Mouse (Mus musculus) frontal cortex, postnatal 14 days (tissue): ENCODE results near the gene Snn.

Experiments
- DNase-seq, 2 experiments: peaks; one replicate each; pipeline ENCODE4 v3.0.0; 2022; ENCODE audit warnings: low spot score in 2 of 2

The Snn gene

GRCm38 (mm10) chr16:11047130-11047529 lies 13.6 kb upstream of the Snn start:
- DNase-seq, result no peak

DNA sequence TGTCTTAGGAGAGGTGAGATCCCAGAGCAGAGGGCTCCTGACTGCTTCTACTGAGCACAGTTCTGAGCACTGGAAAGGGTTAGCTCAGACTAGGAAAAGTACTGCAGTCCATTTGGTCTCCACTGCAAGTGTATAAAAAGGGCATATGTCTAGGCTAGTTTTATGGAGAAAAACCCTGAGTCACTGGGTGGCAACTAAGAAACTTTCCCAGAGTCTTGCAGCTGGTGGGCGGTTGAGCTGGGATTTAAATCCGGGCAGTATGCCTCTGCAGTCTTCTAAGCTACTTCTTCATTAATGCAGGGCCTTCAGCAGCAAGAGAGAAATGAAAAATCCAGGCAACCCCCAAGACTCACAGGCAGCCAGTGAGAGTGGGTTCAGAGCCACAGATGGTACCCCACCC lies 10.5 kb upstream of the Snn start:
- no peak for DNase-seq

DNA sequence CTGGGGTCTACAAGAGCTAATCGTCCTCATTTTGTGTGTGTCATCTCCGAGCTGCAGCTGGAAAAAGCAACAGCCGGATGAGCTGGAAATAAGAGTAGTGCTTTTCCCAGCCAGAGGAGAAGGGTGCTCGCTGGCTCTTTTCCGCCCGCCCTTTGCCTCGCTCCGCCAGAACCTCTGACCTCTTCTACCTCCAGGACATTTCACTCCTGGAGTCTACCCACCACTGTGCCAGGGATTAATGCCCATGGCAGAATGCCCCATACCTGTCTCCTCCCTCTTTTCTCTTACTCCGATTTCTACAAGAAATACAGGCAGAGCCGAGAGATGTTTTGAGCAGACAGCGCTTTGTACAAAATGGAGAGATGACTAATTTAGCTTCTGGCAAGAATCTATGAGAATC lies 9.6 kb upstream of the Snn start:
- DNase-seq, result no peak

DNA sequence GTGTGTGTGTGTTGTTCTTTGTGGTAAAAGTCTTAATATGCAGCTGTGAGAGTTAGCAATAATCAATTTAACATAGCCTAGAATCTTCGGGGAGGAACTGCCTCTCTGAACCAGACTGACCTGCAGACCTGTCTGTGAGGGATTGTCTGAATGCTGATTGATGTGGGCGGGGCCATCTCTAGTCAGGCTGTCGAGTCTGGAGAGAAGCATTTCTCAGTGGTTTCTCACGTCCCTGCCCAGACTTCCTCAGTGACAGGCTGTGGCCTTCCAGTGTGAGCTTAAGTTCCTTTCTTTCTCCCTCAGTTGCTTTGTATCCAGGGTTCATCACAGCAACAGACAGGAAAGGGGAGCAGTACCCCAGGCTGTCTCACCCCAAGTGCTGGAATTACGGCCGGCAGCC lies 6.3 kb upstream of the Snn start:
- no peak for DNase-seq

- DNase-seq, result no peak
Measured at GRCm38 (mm10) chr16:11054871-11055270, 5.9 kb upstream of the Snn start.

- DNase-seq, result no peak
Measured at GRCm38 (mm10) chr16:11055916-11056315, 4.8 kb upstream of the Snn start.

DNA sequence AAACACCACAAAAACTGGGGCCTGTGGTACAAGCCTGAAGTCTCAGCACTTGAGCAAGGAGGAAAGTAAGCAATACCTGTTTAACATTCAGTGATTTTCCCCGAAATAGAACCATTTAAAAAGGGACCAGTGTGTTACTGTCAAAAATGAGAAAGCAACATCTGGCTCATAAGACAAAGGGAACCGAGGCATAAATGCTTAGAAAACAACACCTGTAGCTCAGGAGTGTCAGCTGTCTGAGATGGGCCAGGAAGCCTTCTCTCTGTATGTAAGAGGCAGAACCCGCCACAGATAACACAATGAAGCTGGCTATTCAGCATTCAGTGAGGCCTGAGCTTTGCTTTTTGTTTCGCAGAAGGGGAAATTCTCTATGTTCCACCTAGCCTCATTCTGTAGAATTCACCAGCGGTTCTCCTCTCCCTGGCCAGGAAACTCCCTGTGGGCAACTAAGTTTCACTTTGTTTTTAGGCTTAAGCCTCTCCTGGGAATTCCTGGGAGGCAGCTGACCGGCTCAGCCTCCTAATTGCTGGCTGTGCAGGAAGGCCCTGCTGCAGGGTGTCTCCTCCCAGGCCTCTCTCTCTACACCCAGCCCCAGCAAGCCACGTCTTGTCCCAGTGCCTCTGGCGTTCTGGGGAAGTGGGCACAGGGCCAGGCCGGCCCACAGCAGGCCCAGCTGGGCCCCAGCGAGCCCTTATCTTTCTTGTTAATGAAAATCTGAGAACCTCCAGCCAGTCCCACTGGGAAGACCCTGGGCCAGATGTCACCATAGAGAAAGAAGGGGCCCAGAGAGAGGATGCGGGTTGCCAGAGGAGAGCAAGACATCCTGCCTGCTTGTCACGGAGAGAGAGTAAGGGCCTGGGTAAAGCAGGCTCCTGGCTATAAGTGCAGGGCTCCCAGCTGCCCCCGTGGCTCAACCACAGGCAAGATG lies 2.3 kb downstream of the Snn start:
- DNase-seq, result no peak

DNA sequence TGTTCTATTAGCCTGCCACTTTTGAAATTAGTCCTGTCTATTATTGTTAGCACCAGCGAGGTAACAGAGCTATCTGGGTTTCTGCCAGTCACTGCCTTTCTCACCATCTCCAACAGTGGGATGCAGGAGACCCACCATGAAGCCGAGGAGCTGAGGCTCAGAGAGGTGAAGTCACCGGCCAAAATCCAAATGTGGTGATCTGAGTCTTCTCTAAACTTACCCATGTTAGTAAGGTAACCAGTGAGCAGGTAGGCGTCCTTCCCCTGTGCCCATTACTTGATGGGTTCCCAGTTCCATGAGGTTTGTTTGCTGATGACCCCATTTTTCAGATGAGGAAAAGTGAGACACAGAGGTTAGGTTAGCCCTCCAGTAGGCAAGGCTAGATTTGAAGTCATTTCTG lies 3.6 kb downstream of the Snn start:
- DNase-seq, result no peak

DNA sequence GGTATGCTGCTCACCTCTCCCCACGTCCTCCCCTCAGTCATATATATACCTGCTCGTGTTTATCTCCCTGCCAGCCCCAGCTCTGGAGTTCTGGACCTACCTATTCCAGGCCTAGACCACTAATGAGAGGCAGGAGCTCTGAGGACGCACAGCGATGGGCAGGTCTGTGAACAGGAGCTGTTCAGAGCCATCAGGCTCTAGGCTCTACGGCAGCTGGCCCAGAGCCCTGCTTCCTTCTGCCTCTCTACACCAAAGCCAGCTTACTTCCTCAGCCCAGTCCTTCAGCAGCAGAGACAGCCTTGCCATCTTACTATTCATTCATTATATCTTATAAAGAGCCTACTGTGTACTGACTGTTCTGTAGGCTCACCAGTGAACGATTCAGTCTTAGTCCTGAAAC lies 4.0 kb downstream of the Snn start:
- DNase-seq, result no peak

- DNase-seq, result no peak
Measured at GRCm38 (mm10) chr16:11065431-11065830, 4.7 kb downstream of the Snn start.

GRCm38 (mm10) chr16:11066029-11066832 lies 5.5 kb downstream of the Snn start, which contains the start of gene Litaf:
Gene Litaf, minus strand, starts transcription at chr16:11066157.
- peak; percentile 95 to 96 for DNase-seq

DNA sequence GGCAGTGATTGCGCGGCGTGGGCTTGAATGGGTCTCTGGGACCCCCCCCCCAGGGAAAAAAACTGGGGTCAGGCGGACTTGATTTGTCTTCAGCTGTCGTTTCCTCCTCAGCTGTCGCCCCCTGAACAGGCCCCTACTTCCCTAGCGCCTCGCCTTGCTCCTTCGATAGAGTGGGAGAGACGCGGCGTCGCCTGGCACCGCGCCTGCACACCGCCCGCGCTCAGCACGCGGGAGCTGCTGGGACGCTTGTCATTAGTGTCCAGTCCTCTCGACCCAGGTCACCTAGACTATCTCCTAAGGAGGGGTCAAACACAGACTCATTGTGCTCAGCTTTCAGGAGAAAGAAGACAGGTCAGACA lies 6.1 kb downstream of the Snn start:
- DNase-seq, result no peak

- DNase-seq, result no peak
Measured at GRCm38 (mm10) chr16:11068666-11069065, 7.9 kb downstream of the Snn start.

GRCm38 (mm10) chr16:11069271-11069670 lies 8.5 kb downstream of the Snn start:
- no peak for DNase-seq

GRCm38 (mm10) chr16:11069710-11070420 lies 9.1 kb downstream of the Snn start:
- no peak for DNase-seq

DNA sequence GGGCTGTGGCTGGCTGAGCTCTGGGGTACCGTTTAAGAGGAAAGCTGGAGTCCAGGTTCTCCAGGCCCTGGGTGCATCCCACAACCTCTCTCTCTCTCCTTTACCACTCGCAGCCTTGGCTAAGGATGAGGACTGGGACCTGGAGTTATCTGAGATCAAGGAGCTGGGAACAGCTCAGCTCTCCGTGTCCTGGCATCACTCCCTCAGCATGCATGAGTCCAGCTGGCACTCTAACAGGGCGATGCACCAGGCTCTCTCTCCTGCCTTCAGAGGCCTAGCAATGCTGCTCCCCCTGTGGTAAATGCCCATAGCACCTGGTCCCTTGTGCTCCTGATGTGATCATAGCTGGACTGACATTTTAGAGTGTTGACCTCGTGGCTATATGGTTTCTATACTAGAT lies 10.4 kb downstream of the Snn start:
- no peak for DNase-seq

GRCm38 (mm10) chr16:11071887-11072286 lies 11.1 kb downstream of the Snn start:
- no peak for DNase-seq

- no peak for DNase-seq
Measured at GRCm38 (mm10) chr16:11072454-11072853, 11.7 kb downstream of the Snn start.

GRCm38 (mm10) chr16:11073060-11073459 lies 12.3 kb downstream of the Snn start:
- DNase-seq, result no peak

- DNase-seq, result no peak
Measured at GRCm38 (mm10) chr16:11077601-11078201, 17.0 kb downstream of the Snn start.

GRCm38 (mm10) chr16:11078216-11078869 lies 17.6 kb downstream of the Snn start:
- no peak for DNase-seq
